Mouse (Mus musculus): ENCODE results near the gene Cpne2. TPM values are rescaled to one million over a fixed set of nuclear protein-coding genes. Genes with fewer than 3 reads are reported as not detected.

The Cpne2 gene
- total and polyA plus RNA-seq, 2 experiments from 2014 or later = 3.7 to 11.7 TPM

GRCm38 (mm10) chr8:94535631-94536030 lies 2.8 kb downstream of the Cpne2 start:
- Histone ChIP-seq H3K4me2 (ENCODE audit: low read depth, low read length) (no peak overlapping the region), H3K4me3 (ENCODE audit: low read depth, low read length) (no peak overlapping the region), H3K9me3 (replicated peaks; ENCODE audit: control insufficient read depth, low read length) (no peaks in the 10 kb centered on the region), H3K4me1 (ENCODE audit: control insufficient read depth, insufficient read depth) (peaks cover 8% of the 10 kb centered on the region), H3K9ac (replicated peaks; ENCODE audit: low read depth, low read length) (no peak overlapping the region), H3K36me3 (replicated peaks; ENCODE audit: control insufficient read depth, insufficient read depth, low read length) (no peaks in the 10 kb centered on the region), H3K27ac (ENCODE audit: low read depth) (no peak overlapping the region), H3K27me3 (ENCODE audit: control insufficient read depth, insufficient read depth, low read length) (peaks cover 37% of the 10 kb centered on the region)
- no peak for TF ChIP-seq EP300 (IDR thresholded peaks at IDR 0.05; ENCODE audit: low read depth)
- no peak for TF ChIP-seq CTCF (IDR thresholded peaks at IDR 0.05; ENCODE audit: low read depth)
- 71% methylated on average over 7 of the region's 7 CpGs for WGBS
- no peak for DNase-seq (ENCODE audit: low spot score)
- ATAC-seq (ENCODE audit: insufficient read depth, low read depth) = no peak

GRCm38 (mm10) chr8:94537456-94537855 lies 4.7 kb downstream of the Cpne2 start:
- no peak for ATAC-seq (ENCODE audit: insufficient read depth, low read depth)
- Histone ChIP-seq H3K9me3 (replicated peaks; ENCODE audit: control insufficient read depth, low read length) (no peaks in the 10 kb centered on the region), H3K36me3 (replicated peaks; ENCODE audit: control insufficient read depth, insufficient read depth, low read length) (no peaks in the 10 kb centered on the region), H3K9ac (replicated peaks; ENCODE audit: low read depth, low read length) (no peak overlapping the region), H3K4me1 (ENCODE audit: control insufficient read depth, insufficient read depth) (peaks cover 8% of the 10 kb centered on the region), H3K27ac (ENCODE audit: low read depth) (no peak overlapping the region), H3K4me3 (ENCODE audit: low read depth, low read length) (no peak overlapping the region), H3K4me2 (ENCODE audit: low read depth, low read length) (no peak overlapping the region), H3K27me3 (ENCODE audit: control insufficient read depth, insufficient read depth, low read length) (peaks cover 28% of the 10 kb centered on the region)
- 42% methylated on average over 2 of the region's 2 CpGs for WGBS
- DNase-seq (ENCODE audit: low spot score) = no peak
- TF ChIP-seq EP300 (IDR thresholded peaks at IDR 0.05; ENCODE audit: low read depth) = no peak
- TF ChIP-seq CTCF (IDR thresholded peaks at IDR 0.05; ENCODE audit: low read depth) = no peak

- peaks cover 3% of the 10 kb centered on the region; the same call in 1 of the 2 replicates for H3K4me1 ChIP-seq (ENCODE audit: control insufficient read depth, insufficient read depth)
- H3K9me3 ChIP-seq (replicated peaks; ENCODE audit: control insufficient read depth, low read length) = no peaks in the 10 kb centered on the region
- no peak overlapping the region for H3K4me2 ChIP-seq (ENCODE audit: low read depth, low read length)
- peaks cover 8% of the 10 kb centered on the region; the same call in 1 of the 2 replicates for H3K27me3 ChIP-seq (ENCODE audit: control insufficient read depth, insufficient read depth, low read length)
- ATAC-seq (ENCODE audit: insufficient read depth, low read depth) (no peak), DNase-seq (ENCODE audit: low spot score) (no peak)
- no peak overlapping the region for H3K4me3 ChIP-seq (ENCODE audit: low read depth, low read length)
- H3K9ac ChIP-seq (replicated peaks; ENCODE audit: low read depth, low read length) = no peak overlapping the region
- H3K27ac ChIP-seq (ENCODE audit: low read depth) = no peak overlapping the region
- 95% methylated on average over 2 of the region's 2 CpGs for WGBS
- H3K36me3 ChIP-seq (replicated peaks; ENCODE audit: control insufficient read depth, insufficient read depth, low read length) = no peaks in the 10 kb centered on the region
- TF ChIP-seq CTCF (IDR thresholded peaks at IDR 0.05; ENCODE audit: low read depth) (no peak), EP300 (IDR thresholded peaks at IDR 0.05; ENCODE audit: low read depth) (no peak)
Measured at GRCm38 (mm10) chr8:94540025-94540424, 7.2 kb downstream of the Cpne2 start.

- no peak overlapping the region for H3K27ac ChIP-seq (ENCODE audit: low read depth)
- ATAC-seq (ENCODE audit: insufficient read depth, low read depth) (no peak), DNase-seq (ENCODE audit: low spot score) (no peak)
- H3K36me3 ChIP-seq (replicated peaks; ENCODE audit: control insufficient read depth, insufficient read depth, low read length) = no peaks in the 10 kb centered on the region
- no peaks in the 10 kb centered on the region for H3K9me3 ChIP-seq (replicated peaks; ENCODE audit: control insufficient read depth, low read length)
- H3K4me1 ChIP-seq (ENCODE audit: control insufficient read depth, insufficient read depth) = peaks cover 3% of the 10 kb centered on the region; the same call in 1 of the 2 replicates
- H3K9ac ChIP-seq (replicated peaks; ENCODE audit: low read depth, low read length) = no peak overlapping the region
- no peak overlapping the region for H3K4me2 ChIP-seq (ENCODE audit: low read depth, low read length)
- TF ChIP-seq EP300 (IDR thresholded peaks at IDR 0.05; ENCODE audit: low read depth) (no peak), CTCF (IDR thresholded peaks at IDR 0.05; ENCODE audit: low read depth) (no peak)
- 66% methylated on average over 18 of the region's 18 CpGs for WGBS
- H3K4me3 ChIP-seq (ENCODE audit: low read depth, low read length) = no peak overlapping the region
- H3K27me3 ChIP-seq (ENCODE audit: control insufficient read depth, insufficient read depth, low read length) = no peaks in the 10 kb centered on the region
Measured at GRCm38 (mm10) chr8:94540889-94541795, 8.4 kb downstream of the Cpne2 start.

GRCm38 (mm10) chr8:94543981-94544380 lies 11.2 kb downstream of the Cpne2 start:
- ATAC-seq (ENCODE audit: insufficient read depth, low read depth) = no peak

More at GRCm38 (mm10) chr8:94543981-94544380, 11.2 kb downstream of the Cpne2 start:
- DNase-seq (ENCODE audit: low spot score) = no peak
- Histone ChIP-seq H3K9ac (replicated peaks; ENCODE audit: low read depth, low read length) (no peak overlapping the region), H3K4me3 (ENCODE audit: low read depth, low read length) (no peak overlapping the region), H3K36me3 (replicated peaks; ENCODE audit: control insufficient read depth, insufficient read depth, low read length) (no peaks in the 10 kb centered on the region), H3K4me2 (ENCODE audit: low read depth, low read length) (no peak overlapping the region), H3K4me1 (ENCODE audit: control insufficient read depth, insufficient read depth) (peaks cover 3% of the 10 kb centered on the region; the same call in 1 of the 2 replicates), H3K9me3 (replicated peaks; ENCODE audit: control insufficient read depth, low read length) (no peaks in the 10 kb centered on the region), H3K27ac (ENCODE audit: low read depth) (no peak overlapping the region), H3K27me3 (ENCODE audit: control insufficient read depth, insufficient read depth, low read length) (no peaks in the 10 kb centered on the region)
- TF ChIP-seq CTCF (IDR thresholded peaks at IDR 0.05; ENCODE audit: low read depth) = no peak
- TF ChIP-seq EP300 (IDR thresholded peaks at IDR 0.05; ENCODE audit: low read depth) = no peak
- WGBS = 65% methylated on average over 8 of the region's 8 CpGs
